Mouse (Mus musculus): Measurements from ENCODE around the gene Ecpas. TPM values are rescaled to one million over a fixed set of nuclear protein-coding genes. Genes with fewer than 3 reads are reported as not detected.

Ecpas gene
- polyA plus RNA-seq, 1 experiment = 22.4 TPM

- no peak overlapping the region for H3ac ChIP-seq (ENCODE audit: control insufficient read depth, insufficient read length)
- no peak overlapping the region for H3K4me3 ChIP-seq
- TF ChIP-seq TCF3 (IDR thresholded peaks at IDR 0.05; ENCODE audit: insufficient read length, low read depth) (no peak), POLR2A (IDR thresholded peaks at IDR 0.05; ENCODE audit: insufficient read length, low read depth) (no peak), SRF (IDR thresholded peaks at IDR 0.05; ENCODE audit: control insufficient read depth, insufficient read length, low read depth) (no peak), MAX (IDR thresholded peaks at IDR 0.05; ENCODE audit: low read depth) (no peak), REST (IDR thresholded peaks at IDR 0.05; ENCODE audit: insufficient read depth, insufficient read length) (no peak), TCF12 (IDR thresholded peaks at IDR 0.05; ENCODE audit: insufficient read depth, poor library complexity, severe bottlenecking) (no peak), CEBPB (IDR thresholded peaks at IDR 0.05; ENCODE audit: insufficient read depth, poor library complexity, severe bottlenecking) (no peak), POLR2AphosphoS2 (IDR thresholded peaks at IDR 0.05; ENCODE audit: insufficient read length, low read depth) (no peak), MYOD1 (IDR thresholded peaks at IDR 0.05; ENCODE audit: control insufficient read depth in 1 of 3, insufficient read length in 2 of 3, low read depth in 2 of 3) (no peak), MYOG (IDR thresholded peaks at IDR 0.05; ENCODE audit: control insufficient read depth in 1 of 3, insufficient read depth in 1 of 3, insufficient read length in 2 of 3, low read depth in 2 of 3) (no peak), USF1 (IDR thresholded peaks at IDR 0.05; ENCODE audit: low read depth) (no peak)
- H3K4me2 ChIP-seq (ENCODE audit: low read depth) = peak overlapping the region; percentile 51
- no peaks in the 10 kb centered on the region for H3K36me3 ChIP-seq (ENCODE audit: control insufficient read depth, insufficient read depth)
- peaks cover 6% of the 10 kb centered on the region for H3K27me3 ChIP-seq (ENCODE audit: control insufficient read depth, insufficient read depth, insufficient read length)
- H3K79me2 ChIP-seq (ENCODE audit: control insufficient read depth, insufficient read depth) = no peaks in the 10 kb centered on the region
Measured at GRCm38 (mm10) chr4:58944206-58944553, 31.6 kb upstream of the Ecpas start.

DNA sequence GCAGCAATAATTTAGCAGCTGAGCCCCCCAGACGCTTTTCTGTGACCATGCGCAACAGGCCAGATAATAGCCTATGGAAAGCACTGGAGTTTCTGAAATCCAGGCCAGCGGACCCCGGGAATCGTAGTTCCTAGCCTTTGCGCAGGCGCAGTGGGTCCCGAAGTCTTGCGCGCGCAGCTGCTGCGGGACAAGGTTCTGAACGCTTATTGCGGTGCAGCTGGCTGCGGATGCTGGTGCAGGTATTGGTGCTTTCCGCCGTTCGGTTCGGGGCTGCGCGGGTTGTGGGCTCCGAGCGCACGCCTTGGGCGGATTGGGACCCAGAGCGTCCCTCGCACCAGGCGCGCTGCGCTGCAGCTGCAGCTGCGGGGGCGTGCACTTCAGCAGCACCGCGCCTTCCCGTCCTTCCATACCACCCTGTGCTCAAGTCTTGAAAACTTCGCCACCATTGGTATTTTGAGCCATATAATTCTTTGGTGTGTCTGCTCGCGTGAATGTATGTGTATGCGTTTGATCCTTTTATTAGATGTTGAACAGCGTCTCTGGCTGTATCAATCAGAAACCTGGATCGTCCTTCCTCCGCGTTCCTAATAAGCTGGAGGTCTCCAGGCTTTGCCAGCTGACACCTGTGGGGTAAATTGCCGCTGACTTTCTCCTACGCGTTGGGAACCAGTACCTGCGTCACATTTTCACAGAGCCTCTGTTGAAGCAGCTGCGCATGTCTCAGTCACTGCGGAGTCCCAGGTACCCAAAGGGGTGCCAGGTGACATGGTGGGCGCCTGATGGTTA is 31.1 kb upstream of the Ecpas start, which contains the start of gene Zkscan16:
Zkscan16 (plus strand) TSS at position 209 of the 786 bp plus-strand sequence.
- Histone ChIP-seq H3K4me2 (ENCODE audit: low read depth) (peak within 1 kb of the TSS; percentile 51), H3K79me2 (ENCODE audit: control insufficient read depth, insufficient read depth) (no peaks in the 10 kb centered on the region), H3ac (ENCODE audit: control insufficient read depth, insufficient read length) (no peak within 1 kb of the TSS), H3K4me3 (no peak within 1 kb of the TSS), H3K36me3 (ENCODE audit: control insufficient read depth, insufficient read depth) (no peaks in the 10 kb centered on the region), H3K27me3 (ENCODE audit: control insufficient read depth, insufficient read depth, insufficient read length) (peaks cover 6% of the 10 kb centered on the region)
- TF ChIP-seq MYOD1 (IDR thresholded peaks at IDR 0.05; ENCODE audit: control insufficient read depth in 1 of 3, insufficient read length in 2 of 3, low read depth in 2 of 3) (peak in 1 of 3 experiments; percentile 46), POLR2AphosphoS2 (IDR thresholded peaks at IDR 0.05; ENCODE audit: insufficient read length, low read depth) (no peak), MYOG (IDR thresholded peaks at IDR 0.05; ENCODE audit: control insufficient read depth in 1 of 3, insufficient read depth in 1 of 3, insufficient read length in 2 of 3, low read depth in 2 of 3) (no peak), MAX (IDR thresholded peaks at IDR 0.05; ENCODE audit: low read depth) (no peak)

DNA sequence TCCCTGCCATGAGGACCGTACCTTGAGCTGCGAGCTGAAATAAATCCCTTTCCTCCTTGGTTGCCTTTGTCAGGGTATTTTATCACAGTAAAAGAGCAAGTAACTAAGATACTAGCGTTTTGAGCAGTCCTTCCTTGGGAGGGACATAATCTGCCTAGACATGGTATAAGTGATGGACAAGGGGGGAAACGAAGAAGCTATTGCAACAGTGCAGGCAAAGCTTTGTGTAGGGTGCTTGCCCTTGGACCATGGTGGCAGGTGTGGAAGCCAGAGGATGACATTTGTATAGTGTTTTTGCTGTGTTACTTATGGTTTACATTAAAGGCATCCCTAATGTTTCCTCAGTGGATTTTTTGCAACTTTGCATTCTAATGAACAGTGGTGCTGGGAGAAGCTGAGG is 30.4 kb upstream of the Ecpas start:
- no peaks in the 10 kb centered on the region for H3K79me2 ChIP-seq (ENCODE audit: control insufficient read depth, insufficient read depth)
- H3K4me2 ChIP-seq (ENCODE audit: low read depth) = peak overlapping the region; percentile 51
- H3K36me3 ChIP-seq (ENCODE audit: control insufficient read depth, insufficient read depth) = no peaks in the 10 kb centered on the region
- peaks cover 6% of the 10 kb centered on the region for H3K27me3 ChIP-seq (ENCODE audit: control insufficient read depth, insufficient read depth, insufficient read length)
- no peak overlapping the region for H3K4me3 ChIP-seq
- no peak overlapping the region for H3ac ChIP-seq (ENCODE audit: control insufficient read depth, insufficient read length)
- TF ChIP-seq USF1 (IDR thresholded peaks at IDR 0.05; ENCODE audit: low read depth) = no peak
- TF ChIP-seq TCF12 (IDR thresholded peaks at IDR 0.05; ENCODE audit: insufficient read depth, poor library complexity, severe bottlenecking) = no peak
- TF ChIP-seq SRF (IDR thresholded peaks at IDR 0.05; ENCODE audit: control insufficient read depth, insufficient read length, low read depth) = no peak

DNA sequence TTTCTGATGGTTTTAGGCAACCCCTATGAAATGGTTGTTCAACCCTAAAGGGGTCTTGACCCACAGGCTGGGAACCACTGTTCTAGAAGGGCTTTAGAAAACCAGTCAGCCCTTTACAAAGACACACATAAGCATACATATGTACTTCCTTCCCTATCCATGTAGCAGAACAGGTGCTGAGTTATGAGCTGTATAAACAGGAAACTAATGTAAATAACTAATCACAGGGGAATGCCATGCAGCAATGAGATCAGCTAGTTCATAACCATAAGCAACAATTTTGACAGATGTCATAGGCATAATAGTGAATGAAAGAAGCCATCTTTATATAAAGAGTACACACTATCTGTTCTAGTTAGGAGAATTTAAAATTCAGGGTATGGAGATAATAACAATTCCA is 29.1 kb upstream of the Ecpas start:
- Histone ChIP-seq H3ac (ENCODE audit: control insufficient read depth, insufficient read length) (no peak overlapping the region), H3K79me2 (ENCODE audit: control insufficient read depth, insufficient read depth) (no peaks in the 10 kb centered on the region), H3K36me3 (ENCODE audit: control insufficient read depth, insufficient read depth) (no peaks in the 10 kb centered on the region), H3K4me3 (no peak overlapping the region), H3K4me2 (ENCODE audit: low read depth) (no peak overlapping the region), H3K27me3 (ENCODE audit: control insufficient read depth, insufficient read depth, insufficient read length) (peaks cover 6% of the 10 kb centered on the region)
- no peak for TF ChIP-seq POLR2AphosphoS2 (IDR thresholded peaks at IDR 0.05; ENCODE audit: insufficient read length, low read depth)
- TF ChIP-seq REST (IDR thresholded peaks at IDR 0.05; ENCODE audit: insufficient read depth, insufficient read length) = no peak
- TF ChIP-seq POLR2A (IDR thresholded peaks at IDR 0.05; ENCODE audit: insufficient read length, low read depth) = no peak
- no peak for TF ChIP-seq MYOD1 (IDR thresholded peaks at IDR 0.05; ENCODE audit: control insufficient read depth in 1 of 3, insufficient read length in 2 of 3, low read depth in 2 of 3)
- TF ChIP-seq MYOG (IDR thresholded peaks at IDR 0.05; ENCODE audit: control insufficient read depth in 1 of 3, insufficient read depth in 1 of 3, insufficient read length in 2 of 3, low read depth in 2 of 3) = no peak
- TF ChIP-seq USF1 (IDR thresholded peaks at IDR 0.05; ENCODE audit: low read depth) = no peak
- no peak for TF ChIP-seq MAX (IDR thresholded peaks at IDR 0.05; ENCODE audit: low read depth)
- TF ChIP-seq E2F4 (IDR thresholded peaks at IDR 0.05; ENCODE audit: insufficient read depth) = no peak
- TF ChIP-seq TCF3 (IDR thresholded peaks at IDR 0.05; ENCODE audit: insufficient read length, low read depth) = no peak
- no peak for TF ChIP-seq TCF12 (IDR thresholded peaks at IDR 0.05; ENCODE audit: insufficient read depth, poor library complexity, severe bottlenecking)
- TF ChIP-seq SRF (IDR thresholded peaks at IDR 0.05; ENCODE audit: control insufficient read depth, insufficient read length, low read depth) = no peak
- TF ChIP-seq CEBPB (IDR thresholded peaks at IDR 0.05; ENCODE audit: insufficient read depth, poor library complexity, severe bottlenecking) = no peak

- H3K27me3 ChIP-seq (ENCODE audit: control insufficient read depth, insufficient read depth, insufficient read length) = no peaks in the 10 kb centered on the region
- no peak overlapping the region for H3K4me2 ChIP-seq (ENCODE audit: low read depth)
- no peak overlapping the region for H3ac ChIP-seq (ENCODE audit: control insufficient read depth, insufficient read length)
- H3K36me3 ChIP-seq (ENCODE audit: control insufficient read depth, insufficient read depth) = no peaks in the 10 kb centered on the region
- H3K79me2 ChIP-seq (ENCODE audit: control insufficient read depth, insufficient read depth) = no peaks in the 10 kb centered on the region
- no peak overlapping the region for H3K4me3 ChIP-seq
- no peak for TF ChIP-seq MAX (IDR thresholded peaks at IDR 0.05; ENCODE audit: low read depth)
- TF ChIP-seq MYOD1 (IDR thresholded peaks at IDR 0.05; ENCODE audit: control insufficient read depth in 1 of 3, insufficient read length in 2 of 3, low read depth in 2 of 3) = no peak
- TF ChIP-seq TCF12 (IDR thresholded peaks at IDR 0.05; ENCODE audit: insufficient read depth, poor library complexity, severe bottlenecking) = no peak
- no peak for TF ChIP-seq USF1 (IDR thresholded peaks at IDR 0.05; ENCODE audit: low read depth)
- TF ChIP-seq SRF (IDR thresholded peaks at IDR 0.05; ENCODE audit: control insufficient read depth, insufficient read length, low read depth) = no peak
Measured at GRCm38 (mm10) chr4:58935846-58936245, 23.3 kb upstream of the Ecpas start.
